Mouse (Mus musculus): Measurements from ENCODE around the gene Abcc4.

The Abcc4 gene

GRCm38 (mm10) chr14:118491300-118491699 lies 214.7 kb downstream of the Abcc4 start:
- DNase-seq = no peak

DNA sequence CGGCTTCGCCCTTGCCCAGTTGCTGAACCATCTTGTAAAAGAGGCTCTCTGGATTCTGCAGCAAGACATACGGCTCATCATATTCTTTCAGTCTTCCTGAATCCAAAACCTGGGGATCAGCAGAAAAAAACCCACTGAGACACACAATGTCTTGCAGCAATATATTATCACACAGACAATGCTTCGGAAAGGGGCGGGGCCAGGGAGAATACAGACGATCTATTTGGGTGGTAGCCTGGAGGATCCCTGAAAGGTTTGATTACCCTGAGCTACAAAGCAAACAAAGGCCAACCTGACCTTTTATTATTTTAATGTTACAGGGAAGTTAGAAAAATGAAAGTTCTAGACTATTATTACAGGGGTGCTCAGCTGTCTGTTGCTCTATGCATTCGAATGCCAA lies 215.5 kb downstream of the Abcc4 start:
- no peak for DNase-seq

GRCm38 (mm10) chr14:118486349-118486748 lies 219.7 kb downstream of the Abcc4 start:
- no peak for DNase-seq

GRCm38 (mm10) chr14:118485646-118486045 lies 220.4 kb downstream of the Abcc4 start:
- DNase-seq = no peak

- no peak for DNase-seq
These were observed 223.7 kb downstream of the Abcc4 start for GRCm38 (mm10) chr14:118482320-118482719.

GRCm38 (mm10) chr14:118481779-118482178 lies 224.2 kb downstream of the Abcc4 start:
- no peak for DNase-seq

DNA sequence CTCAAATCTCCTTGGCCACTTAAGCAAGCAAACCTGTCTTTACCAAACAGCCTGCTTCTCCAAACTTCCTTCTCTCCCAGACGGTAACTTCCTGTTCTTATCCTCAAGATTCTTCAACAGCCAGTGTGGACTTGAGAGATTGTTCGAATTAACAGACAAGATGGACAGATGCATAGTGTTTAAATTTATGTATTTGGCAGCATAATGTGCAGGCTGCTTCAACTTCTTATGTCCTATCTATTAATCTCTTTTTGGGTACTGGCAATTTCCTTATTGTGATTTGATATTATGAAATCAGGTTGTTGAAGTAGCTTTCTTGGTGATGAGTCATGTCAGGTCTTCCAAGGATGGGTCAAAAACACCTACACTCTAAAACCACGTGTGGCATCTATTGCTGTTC lies 229.7 kb downstream of the Abcc4 start:
- no peak for DNase-seq

GRCm38 (mm10) chr14:118475100-118475454 lies 230.9 kb downstream of the Abcc4 start:
- no peak for DNase-seq

GRCm38 (mm10) chr14:118474226-118475099 lies 231.6 kb downstream of the Abcc4 start:
- DNase-seq = no peak

DNA sequence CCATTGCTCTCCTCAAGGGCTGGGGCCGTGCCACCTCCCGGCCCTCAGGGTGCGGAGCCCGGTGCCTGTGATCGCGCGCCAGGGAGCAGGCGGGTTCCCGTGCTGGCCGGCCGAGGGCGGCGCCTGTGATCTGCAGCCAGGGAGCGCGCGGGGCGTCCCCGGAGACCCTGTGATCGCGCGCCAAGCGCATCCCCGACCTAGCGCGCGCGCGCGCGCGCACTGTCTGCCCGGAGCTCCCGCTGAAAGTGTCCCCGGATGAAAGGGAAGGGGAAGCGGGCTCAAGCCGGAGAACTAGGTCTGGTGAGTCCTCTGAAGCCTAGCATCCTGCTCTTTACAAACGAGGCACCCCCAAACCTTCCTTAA lies 232.2 kb downstream of the Abcc4 start:
- peak; percentile 7 to 20 for DNase-seq

- no peak for DNase-seq
These were observed 232.7 kb downstream of the Abcc4 start for GRCm38 (mm10) chr14:118473188-118473830.

DNA sequence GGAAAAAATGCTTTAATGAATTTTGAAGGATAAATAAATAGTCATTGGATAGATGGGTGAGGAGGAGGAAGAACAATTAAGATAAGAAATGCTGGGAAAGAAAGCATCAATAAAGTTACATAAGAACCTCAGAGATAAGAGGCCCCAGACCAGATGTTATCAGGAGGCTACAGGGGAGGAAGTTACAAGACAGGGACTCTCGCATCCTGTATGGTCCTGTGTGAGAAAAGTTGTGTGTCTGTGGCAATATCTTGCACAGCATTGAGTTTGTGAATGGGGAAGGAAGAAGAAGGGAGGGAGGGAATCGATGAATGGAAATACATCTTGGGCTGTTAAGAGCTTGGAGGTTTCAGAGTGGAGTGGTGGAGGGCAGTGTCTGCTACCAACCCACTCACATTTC lies 240.7 kb downstream of the Abcc4 start:
- no peak for DNase-seq

DNA sequence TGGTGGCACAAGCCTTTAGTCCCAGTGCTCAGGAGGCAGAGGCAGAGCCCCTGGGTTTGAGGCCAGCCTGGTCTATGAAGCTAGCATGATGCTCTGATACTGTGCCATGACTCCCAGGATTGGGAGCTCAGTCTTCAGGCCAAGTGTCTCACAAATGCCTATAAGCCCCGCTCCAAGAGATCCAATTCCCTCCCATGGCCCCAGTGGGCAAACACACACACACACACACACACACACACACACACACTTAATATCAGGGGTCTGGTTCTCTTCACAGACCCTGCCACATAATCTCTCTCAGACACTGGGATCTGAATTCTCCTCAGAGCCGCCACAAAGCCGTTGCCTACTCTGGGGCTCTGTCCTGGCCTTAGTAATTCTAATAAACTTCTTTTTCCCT lies 241.6 kb downstream of the Abcc4 start:
- DNase-seq = no peak

DNA sequence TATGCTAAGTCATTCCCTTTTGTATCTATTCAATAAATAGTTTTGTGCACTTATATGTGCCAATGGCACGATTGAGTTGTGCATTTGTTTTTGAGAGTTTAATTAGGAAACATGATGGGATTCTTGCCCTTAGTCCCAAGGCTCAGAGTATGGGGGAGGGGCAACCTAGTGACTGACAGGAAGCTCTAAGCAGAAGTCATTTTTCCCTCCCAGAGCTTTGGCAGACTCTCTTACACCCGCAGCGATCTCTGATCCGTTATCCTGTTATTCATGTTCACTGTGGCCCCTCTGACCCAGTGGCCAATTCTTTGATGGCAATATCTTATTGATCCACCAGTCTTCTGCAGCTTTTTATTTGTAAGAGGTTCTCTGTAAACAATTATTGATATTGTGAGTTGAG lies 253.4 kb downstream of the Abcc4 start:
- no peak for DNase-seq

GRCm38 (mm10) chr14:118440155-118440554 lies 265.9 kb downstream of the Abcc4 start:
- no peak for DNase-seq

- DNase-seq = peak; percentile 41 to 42
These were observed 268.7 kb downstream of the Abcc4 start for GRCm38 (mm10) chr14:118437156-118437931.

GRCm38 (mm10) chr14:118436791-118437155 lies 269.2 kb downstream of the Abcc4 start:
- DNase-seq = peak; percentile 33 to 34

- DNase-seq = no peak
These were observed 270.2 kb downstream of the Abcc4 start for GRCm38 (mm10) chr14:118435676-118436330.

GRCm38 (mm10) chr14:118434842-118435241 lies 271.2 kb downstream of the Abcc4 start:
- no peak for DNase-seq

- DNase-seq = no peak
These were observed 272.2 kb downstream of the Abcc4 start for GRCm38 (mm10) chr14:118433848-118434247.
